Mouse (Mus musculus): Measurements from ENCODE around the gene Batf.
"Not testable (repeated sequence)": the region's sequence is repeated elsewhere in the genome, so short reads cannot be mapped to it uniquely, and the experiment has no call there.

Gene Batf

DNA sequence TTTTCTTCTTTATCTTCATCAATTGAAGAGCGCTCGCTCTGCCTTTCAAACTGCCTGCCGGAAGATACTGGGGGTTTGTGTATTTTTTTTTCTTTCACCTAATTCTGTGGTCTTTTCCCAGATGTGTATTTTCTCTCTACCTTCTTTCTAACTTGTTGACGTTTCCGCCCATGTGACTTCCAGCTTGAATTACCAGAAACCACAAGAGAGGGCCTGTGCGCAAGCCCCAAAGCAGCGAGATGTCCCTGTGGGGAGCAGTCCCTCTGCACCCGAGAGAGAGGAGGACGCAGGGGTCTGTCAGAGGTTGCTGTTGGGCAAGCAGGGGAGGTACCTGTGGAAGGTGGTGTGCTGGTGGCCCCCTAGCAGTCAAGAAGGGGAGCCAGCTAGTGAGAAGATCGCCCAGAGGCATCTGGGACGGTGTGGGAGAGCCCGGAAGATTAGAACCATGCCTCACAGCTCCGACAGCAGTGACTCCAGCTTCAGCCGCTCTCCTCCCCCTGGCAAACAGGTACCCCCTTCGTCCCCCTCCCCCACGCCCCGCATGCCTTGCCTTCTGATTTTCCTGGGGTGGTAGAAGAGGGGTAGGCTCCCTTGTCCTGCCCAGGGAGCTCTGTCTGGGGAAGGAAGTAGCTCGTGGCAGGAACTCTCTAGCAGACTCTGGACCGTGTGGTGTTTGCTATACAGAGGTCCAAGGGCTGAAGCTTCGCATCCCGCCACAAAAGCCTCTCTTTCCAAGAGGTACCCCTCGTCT is at the start of gene Batf:
Batf (plus strand) TSS at position 204 of the 751 bp plus-strand sequence.
- peak in 1 of 2 experiments; percentile 50 for DNase-seq (ENCODE audit: low read depth in 1 of 2, low spot score in 2 of 2)

DNA sequence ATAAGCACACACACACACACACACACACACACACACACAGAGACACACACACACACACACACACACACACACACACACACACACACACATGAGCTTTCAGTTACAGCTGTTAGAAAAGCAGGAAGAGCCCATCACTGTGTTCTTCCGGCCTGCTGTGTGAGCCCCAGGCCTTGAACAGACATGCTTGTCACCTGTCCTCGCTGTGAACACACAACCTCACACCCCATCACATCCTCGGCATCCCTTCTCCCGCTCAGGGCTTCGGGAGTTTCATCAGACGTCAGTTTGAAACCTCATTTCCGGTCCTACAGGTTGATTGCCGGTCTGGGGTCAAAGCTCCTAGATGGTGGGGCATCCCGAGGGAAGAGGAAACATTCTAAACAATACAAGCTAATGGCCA is 48.5 kb upstream of the Batf start:
- no peak for DNase-seq (ENCODE audit: low read depth in 1 of 2, low spot score in 2 of 2)

DNA sequence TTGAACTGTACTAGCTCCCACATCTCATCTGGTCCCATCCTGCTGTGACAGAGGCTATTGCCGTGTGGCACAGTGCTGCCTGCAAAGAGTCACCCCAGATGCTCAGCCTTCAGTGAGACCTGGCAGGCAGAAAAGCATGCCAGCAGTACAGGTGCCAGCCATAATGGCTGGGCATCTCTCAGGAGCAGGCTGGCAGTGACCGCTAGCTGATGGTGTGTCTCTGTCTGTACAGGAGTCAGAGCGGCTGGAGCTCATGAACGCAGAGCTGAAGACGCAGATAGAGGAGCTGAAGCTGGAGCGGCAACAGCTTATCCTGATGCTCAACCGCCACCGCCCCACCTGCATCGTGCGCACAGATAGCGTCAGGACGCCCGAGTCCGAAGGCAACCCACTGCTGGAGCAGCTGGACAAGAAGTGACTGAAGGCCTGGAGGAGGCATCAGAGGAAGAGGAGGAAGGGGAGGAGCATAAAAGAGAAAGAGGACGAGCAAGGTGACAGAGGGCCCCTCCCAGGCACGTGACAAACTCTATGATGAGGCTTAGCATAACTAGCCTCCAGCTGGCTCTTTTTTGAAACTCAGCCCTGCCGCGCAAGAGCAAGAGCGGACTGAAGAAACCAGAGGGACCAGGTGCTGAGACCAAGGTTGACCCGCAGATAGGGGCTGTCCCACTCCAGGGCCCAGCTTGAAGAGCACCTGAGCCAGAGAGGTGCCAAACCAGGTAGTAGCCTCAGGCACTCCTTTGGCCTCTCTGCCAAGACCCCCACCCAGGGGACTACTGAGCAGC is 47.7 kb upstream of the Batf start:
- no peak for DNase-seq (ENCODE audit: low read depth in 1 of 2, low spot score in 2 of 2)

DNA sequence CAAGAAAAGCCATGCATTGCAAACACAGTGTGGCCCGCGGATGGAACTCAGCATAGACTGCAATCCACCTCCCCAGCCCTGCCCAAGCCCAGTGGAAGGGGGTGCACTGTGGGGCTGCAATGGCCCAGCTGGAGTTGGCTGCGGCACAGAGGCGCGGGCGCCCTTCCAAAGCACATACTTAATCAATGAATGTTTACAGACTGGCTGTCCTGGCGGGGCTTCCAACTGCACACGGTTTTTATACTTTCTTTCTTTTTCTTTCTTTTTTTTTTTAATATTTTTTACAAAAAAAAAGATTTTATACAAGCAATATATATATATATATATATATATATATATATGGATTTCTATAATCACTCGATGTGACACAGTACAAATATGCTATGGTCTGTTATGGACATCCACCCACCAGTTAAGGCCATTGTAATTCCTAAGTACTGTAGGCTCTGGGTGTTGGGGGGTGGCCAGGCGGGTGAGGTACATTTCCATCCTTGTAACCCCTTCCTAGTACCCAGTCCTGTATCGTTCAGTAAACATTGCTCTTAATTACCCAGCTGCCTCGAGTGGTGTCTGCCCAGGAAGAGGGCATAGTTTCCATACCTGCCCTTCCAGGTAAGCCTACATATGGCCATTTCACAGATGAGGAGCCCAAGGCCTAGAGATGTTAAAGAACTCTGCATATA is 47.0 kb upstream of the Batf start:
- DNase-seq (ENCODE audit: low read depth in 1 of 2, low spot score in 2 of 2) = no peak

GRCm38 (mm10) chr12:85640852-85641563 is 45.5 kb upstream of the Batf start:
- no peak for DNase-seq (ENCODE audit: low read depth in 1 of 2, low spot score in 2 of 2)

DNA sequence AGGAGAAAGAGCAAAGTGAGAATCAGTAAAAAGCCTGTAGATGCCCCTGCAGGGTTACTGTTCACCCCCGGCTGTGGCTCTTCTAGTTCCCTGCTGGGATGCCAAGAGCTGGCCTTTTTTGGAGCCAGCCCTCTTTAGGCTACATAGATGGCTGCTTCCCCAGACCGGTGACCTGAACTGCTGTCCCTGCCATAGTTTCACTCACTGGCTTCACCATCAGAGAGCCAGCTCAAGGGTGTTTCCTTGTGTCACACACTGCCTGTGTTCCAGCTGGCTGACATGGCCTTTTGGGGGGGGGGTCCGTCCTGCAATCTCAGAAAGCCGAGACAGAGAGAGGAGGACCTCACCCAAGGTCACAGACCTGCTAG is 44.9 kb upstream of the Batf start:
- no peak for DNase-seq (ENCODE audit: low read depth in 1 of 2, low spot score in 2 of 2)

- no peak for DNase-seq (ENCODE audit: low read depth in 1 of 2, low spot score in 2 of 2)
Measured at GRCm38 (mm10) chr12:85643735-85644134, 42.7 kb upstream of the Batf start.

GRCm38 (mm10) chr12:85645664-85646063 is 40.8 kb upstream of the Batf start:
- DNase-seq (ENCODE audit: low read depth in 1 of 2, low spot score in 2 of 2) = no peak

GRCm38 (mm10) chr12:85647346-85647745 is 39.1 kb upstream of the Batf start:
- no peak for DNase-seq (ENCODE audit: low read depth in 1 of 2, low spot score in 2 of 2)

- DNase-seq (ENCODE audit: low read depth in 1 of 2, low spot score in 2 of 2) = no peak
Measured at GRCm38 (mm10) chr12:85647955-85648354, 38.5 kb upstream of the Batf start.

DNA sequence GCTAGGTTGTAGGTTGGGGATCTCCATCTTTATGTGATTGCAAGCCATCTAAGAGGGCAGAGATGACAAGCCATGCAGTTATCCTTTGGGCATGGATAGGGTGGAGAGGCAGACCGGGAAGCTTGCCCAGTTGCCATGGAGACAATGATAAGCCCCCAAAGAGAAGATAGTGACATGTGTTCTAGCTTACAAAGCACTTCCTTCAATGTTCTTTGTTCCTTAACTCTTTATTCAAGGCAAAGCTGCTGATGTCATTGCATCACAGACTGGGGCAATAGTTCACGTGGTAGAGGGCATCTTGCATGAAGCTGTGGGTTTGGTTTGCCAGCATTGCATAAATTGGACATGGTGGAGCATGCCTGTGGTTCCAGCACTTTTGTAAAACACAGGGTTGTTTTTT is 27.1 kb upstream of the Batf start:
- DNase-seq (ENCODE audit: low read depth in 1 of 2, low spot score in 2 of 2) = peak; percentile 31 to 54

DNA sequence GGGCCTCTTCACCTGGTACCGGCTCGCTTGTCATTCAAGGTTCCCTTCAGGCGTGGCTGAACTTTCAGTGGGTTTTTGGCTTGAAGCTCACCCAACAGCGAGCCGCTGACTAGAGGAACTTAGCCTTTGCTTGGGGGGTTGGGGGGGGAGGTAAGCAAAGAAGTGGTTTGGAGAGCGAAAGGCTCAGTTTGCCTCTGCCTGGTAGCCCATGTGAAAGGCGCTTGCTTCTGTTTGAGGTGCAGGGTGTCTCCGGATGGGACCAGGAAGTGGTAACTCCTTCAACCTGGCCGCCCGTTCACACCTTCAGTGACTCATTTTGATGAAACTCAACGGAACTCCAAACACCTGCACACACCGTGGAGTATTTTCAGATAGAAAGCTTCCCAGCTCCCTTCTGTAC is 25.6 kb upstream of the Batf start:
- no peak for DNase-seq (ENCODE audit: low read depth in 1 of 2, low spot score in 2 of 2)

DNA sequence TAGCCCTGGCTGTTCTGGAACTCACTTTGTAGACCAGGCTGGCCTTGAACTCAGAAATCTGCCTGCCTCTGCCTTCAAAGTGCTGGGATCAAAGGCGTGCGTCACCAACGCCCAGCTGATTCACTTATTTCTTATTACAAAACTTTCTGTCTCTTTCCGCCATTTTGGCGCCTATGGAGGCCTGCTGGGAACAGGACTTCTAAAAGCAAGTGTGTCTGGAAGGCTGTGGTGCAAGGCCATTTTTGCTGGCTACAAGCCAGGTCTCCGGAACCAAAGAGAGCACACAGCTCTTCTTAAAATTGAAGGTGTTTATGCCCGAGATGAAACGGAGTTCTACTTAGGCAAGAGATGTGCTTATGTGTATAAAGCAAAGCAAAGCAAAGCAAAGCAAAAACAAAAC is 24.2 kb upstream of the Batf start:
- DNase-seq (ENCODE audit: low read depth in 1 of 2, low spot score in 2 of 2) = not testable (repeated sequence)

GRCm38 (mm10) chr12:85662896-85663295 is 23.6 kb upstream of the Batf start:
- peak in 1 of 2 experiments; percentile 52 for DNase-seq (ENCODE audit: low read depth in 1 of 2, low spot score in 2 of 2)

- DNase-seq (ENCODE audit: low read depth in 1 of 2, low spot score in 2 of 2) = no peak
Measured at GRCm38 (mm10) chr12:85666112-85666511, 20.4 kb upstream of the Batf start.

DNA sequence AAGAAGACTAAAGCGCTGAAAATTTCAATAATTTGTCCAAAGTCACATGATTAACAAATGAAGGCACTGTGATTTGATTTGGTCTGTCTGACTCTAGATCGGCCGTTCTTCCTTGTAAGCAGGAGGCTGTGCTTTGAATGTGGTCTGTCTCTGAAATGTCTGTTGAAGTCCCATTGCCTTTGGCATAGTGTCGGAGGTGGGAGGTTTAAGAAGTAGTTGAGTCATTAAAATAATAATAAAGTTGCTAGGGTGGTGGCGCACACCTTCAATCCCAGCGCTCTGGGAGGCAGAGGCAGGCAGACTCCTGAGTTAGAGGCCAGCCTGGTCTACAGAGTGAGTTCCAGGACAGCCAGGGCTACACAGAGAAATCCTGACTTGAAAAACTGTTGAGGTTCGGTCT is 19.4 kb upstream of the Batf start:
- no peak for DNase-seq (ENCODE audit: low read depth in 1 of 2, low spot score in 2 of 2)

DNA sequence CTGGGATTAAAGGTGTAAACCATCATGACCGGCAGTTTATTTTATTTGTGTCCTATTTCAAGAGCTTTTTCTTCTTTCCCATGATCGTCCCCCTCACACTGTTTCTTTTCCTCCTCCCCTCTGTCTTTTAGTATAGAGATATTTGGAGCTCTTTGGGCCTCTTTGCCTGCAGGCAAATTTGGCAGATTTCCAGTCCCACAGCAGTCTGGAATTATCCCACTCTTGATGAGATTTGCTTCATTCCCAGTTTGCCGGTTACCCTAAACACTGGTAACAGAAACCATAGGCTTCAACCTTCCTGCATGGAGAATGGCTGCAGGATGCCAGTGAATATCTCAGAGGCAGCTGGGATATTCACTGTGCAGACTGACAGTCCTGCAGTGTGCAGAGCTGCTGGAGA is 17.8 kb upstream of the Batf start:
- DNase-seq (ENCODE audit: low read depth in 1 of 2, low spot score in 2 of 2) = no peak

GRCm38 (mm10) chr12:85670080-85670479 is 16.4 kb upstream of the Batf start:
- DNase-seq (ENCODE audit: low read depth in 1 of 2, low spot score in 2 of 2) = no peak

- DNase-seq (ENCODE audit: low read depth in 1 of 2, low spot score in 2 of 2) = no peak
Measured at GRCm38 (mm10) chr12:85673914-85674313, 12.6 kb upstream of the Batf start.

- DNase-seq (ENCODE audit: low read depth in 1 of 2, low spot score in 2 of 2) = no peak
Measured at GRCm38 (mm10) chr12:85679117-85679516, 7.4 kb upstream of the Batf start.

DNA sequence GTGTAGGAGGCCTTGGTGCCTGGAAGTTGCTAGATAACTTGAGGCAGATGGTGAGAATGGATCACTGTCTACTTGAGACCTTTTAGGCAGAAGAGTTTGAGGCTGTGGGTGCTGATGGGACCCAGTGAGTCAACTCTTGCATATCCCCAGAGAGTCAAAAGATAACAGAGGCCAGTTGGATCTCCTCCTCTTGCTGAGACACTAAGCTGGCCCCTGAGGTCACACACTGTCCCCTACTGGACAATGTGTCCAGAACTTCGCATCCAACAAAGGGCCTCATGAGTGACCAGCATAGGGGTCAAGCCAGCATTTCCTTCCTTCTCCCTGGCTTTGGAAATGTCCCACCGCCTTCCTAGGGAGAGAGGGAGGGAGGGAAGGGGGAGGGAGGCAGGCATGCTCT is 6.7 kb upstream of the Batf start:
- DNase-seq (ENCODE audit: low read depth in 1 of 2, low spot score in 2 of 2) = no peak

All from monocyte, adult 2 months (primary cell).